Mouse (Mus musculus) lung, embryonic 16.5 days (tissue): Measurements from ENCODE around the gene Chd9. TPM values are rescaled to one million over a fixed set of nuclear protein-coding genes. Genes with fewer than 3 reads are reported as not detected.
"Not testable (repeated sequence)": the region's sequence is repeated elsewhere in the genome, so short reads cannot be mapped to it uniquely, and the experiment has no call there.

Experiments
- ATAC-seq: fragments of 200-750 bp; cut with Nextera tagmentation; 2 replicates; pipeline ENCODE4 v1.8.0; 2017; ENCODE audit warnings: low read depth, mild to moderate bottlenecking, moderate library complexity
- H3K27ac ChIP-seq: fragments of 300-500 bp; sonication (generic); 2 replicates; pipeline ENCODE4 v1.5.1; 2014; ENCODE audit warnings: mild to moderate bottlenecking, control low read depth, low read length
- H3K27me3 ChIP-seq: fragments of 300-500 bp; sonication (generic); 2 replicates; pipeline ENCODE4 v1.6.1; 2014; ENCODE audit warnings: low read depth, low read length, mixed read lengths; ENCODE audit not compliant: control insufficient read depth, insufficient read depth
- H3K36me3 ChIP-seq: fragments of 300-500 bp; sonication (generic); 2 replicates; pipeline ENCODE4 v1.6.1; 2014; ENCODE audit warnings: low read length; ENCODE audit not compliant: control insufficient read depth, insufficient read depth
- H3K4me1 ChIP-seq: fragments of 300-500 bp; sonication (generic); replicated peaks from 2 replicates; pipeline ENCODE4 v1.6.1; 2014; ENCODE audit warnings: low read length, mixed read lengths; ENCODE audit not compliant: control insufficient read depth, insufficient read depth
- H3K4me2 ChIP-seq: fragments of 300-500 bp; sonication (generic); 2 replicates; pipeline ENCODE4 v1.6.1; 2014; ENCODE audit warnings: low read depth, low read length, control low read depth
- H3K4me3 ChIP-seq: fragments of 300-500 bp; sonication (generic); 2 replicates; pipeline ENCODE4 v1.5.1; 2014; ENCODE audit warnings: mild to moderate bottlenecking, low read length, control low read depth
- H3K9ac ChIP-seq: fragments of 300-500 bp; sonication (generic); 2 replicates; pipeline ENCODE4 v1.6.1; 2014; ENCODE audit warnings: low read length, control low read depth
- H3K9me3 ChIP-seq: fragments of 300-500 bp; sonication (generic); 2 replicates; pipeline ENCODE4 v1.6.1; 2016; ENCODE audit warnings: low read length; ENCODE audit not compliant: control insufficient read depth
- WGBS: fragments of 180-500 bp; shearing (Covaris S2); extraction: QIAGEN DNeasy Blood & Tissue Kit; methylation state at CpG from one replicate; pipeline ENCODE4 v1.1.7; 2014; 5-methylcytosine and 5-hydroxymethylcytosine counted together
- polyA plus RNA-seq: library from polyadenylated mRNA; unstranded; fragments of >200 nt; fragmentation: Nextera tagmentation; extraction: Ambion mirVana; gene quantifications from 2 replicates; pipeline ENCODE4 v1.2.1, GENCODE M21; 2015

The Chd9 gene
- polyA plus RNA-seq, 1 experiment from 2014 or later: 95.9 TPM

GRCm38 (mm10) chr8:90876722-90877429 lies 48.7 kb downstream of the Chd9 start:
- Histone ChIP-seq H3K36me3 (no peaks in the 10 kb centered on the region), H3K27ac (peak overlapping the region; percentile 87)

DNA sequence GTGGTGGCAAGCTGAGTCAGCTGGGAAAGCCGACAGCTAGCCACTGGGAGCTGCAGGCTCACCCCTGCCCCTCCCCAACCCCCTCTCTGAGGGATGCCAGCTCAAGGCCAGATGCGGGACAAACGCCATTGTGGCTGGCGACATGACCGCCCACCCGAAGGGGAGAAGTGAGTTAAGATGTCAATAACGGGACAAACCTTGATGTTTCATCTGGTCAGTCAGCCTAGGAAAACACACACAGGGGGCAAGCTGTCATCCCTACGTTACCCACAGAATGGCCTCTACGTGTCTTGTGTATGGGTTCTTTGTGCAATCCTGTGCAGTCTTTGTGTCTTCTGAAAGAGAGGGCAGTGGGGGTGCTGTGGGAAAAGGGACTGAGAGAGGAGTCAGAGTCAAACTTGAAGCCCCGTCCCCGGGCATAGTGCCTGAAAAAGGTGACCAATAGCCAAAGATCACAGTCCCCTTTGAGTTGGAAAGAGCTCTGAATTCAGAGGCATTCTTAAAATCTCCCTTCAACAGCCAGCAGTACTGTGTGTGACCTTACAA lies 49.4 kb downstream of the Chd9 start:
- Histone ChIP-seq H3K27ac (peak overlapping the region; percentile 87), H3K36me3 (no peaks in the 10 kb centered on the region), H3K4me3 (peak overlapping the region; percentile 58), H3K4me1 (peaks cover 18% of the 10 kb centered on the region), H3K27me3 (no peaks in the 10 kb centered on the region), H3K9me3 (no peaks in the 10 kb centered on the region), H3K4me2 (peak overlapping the region; percentile 90), H3K9ac (peak overlapping the region; percentile 76)
- ATAC-seq: peak; percentile 30; the same call in 1 of the 2 replicates
- 5% methylated on average over 11 of the region's 11 CpGs for WGBS

More at GRCm38 (mm10) chr8:90876722-90877429, 48.7 kb downstream of the Chd9 start:
- Histone ChIP-seq H3K4me3 (peak overlapping the region; percentile 58), H3K27me3 (no peaks in the 10 kb centered on the region), H3K4me1 (peaks cover 18% of the 10 kb centered on the region), H3K4me2 (peak overlapping the region; percentile 90), H3K9me3 (no peaks in the 10 kb centered on the region), H3K9ac (peak overlapping the region; percentile 76)
- WGBS: 2% methylated on average over 24 of the region's 24 CpGs
- peak; percentile 80 for ATAC-seq

DNA sequence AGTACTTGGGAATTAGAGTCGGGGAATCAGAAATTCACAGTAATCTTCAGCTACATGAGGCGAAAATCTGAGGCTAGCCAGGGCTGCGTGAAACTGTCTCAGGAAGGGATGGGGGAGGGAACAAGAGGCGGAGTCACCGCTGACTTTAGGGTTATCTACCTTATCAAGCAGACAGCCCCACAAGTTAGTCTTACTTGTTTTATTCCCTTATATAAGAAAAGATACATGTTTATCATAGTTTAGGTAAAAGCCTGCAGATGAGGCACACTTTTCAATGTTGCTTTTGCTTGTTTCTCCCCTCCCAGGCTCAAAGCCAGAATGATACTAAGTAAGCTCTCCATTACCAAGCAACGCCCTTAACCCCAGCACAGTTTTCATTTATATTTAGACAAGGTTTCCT lies 50.4 kb downstream of the Chd9 start:
- H3K9me3 ChIP-seq: no peaks in the 10 kb centered on the region
- no peak overlapping the region for H3K4me2 ChIP-seq
- peaks cover 18% of the 10 kb centered on the region for H3K4me1 ChIP-seq
- WGBS: 79% methylated on average over 6 of the region's 6 CpGs
- no peak for ATAC-seq
- H3K4me3 ChIP-seq: no peak overlapping the region
- no peaks in the 10 kb centered on the region for H3K27me3 ChIP-seq
- no peaks in the 10 kb centered on the region for H3K36me3 ChIP-seq
- no peak overlapping the region for H3K27ac ChIP-seq
- H3K9ac ChIP-seq: no peak overlapping the region

GRCm38 (mm10) chr8:90880041-90880440 lies 51.9 kb downstream of the Chd9 start:
- ATAC-seq: no peak
- H3K27me3 ChIP-seq: no peaks in the 10 kb centered on the region
- WGBS: 59% methylated on average over 4 of the region's 4 CpGs
- no peaks in the 10 kb centered on the region for H3K36me3 ChIP-seq
- H3K4me2 ChIP-seq: no peak overlapping the region
- H3K4me3 ChIP-seq: no peak overlapping the region
- peaks cover 18% of the 10 kb centered on the region for H3K4me1 ChIP-seq
- H3K9ac ChIP-seq: no peak overlapping the region
- H3K9me3 ChIP-seq: no peaks in the 10 kb centered on the region
- no peak overlapping the region for H3K27ac ChIP-seq

DNA sequence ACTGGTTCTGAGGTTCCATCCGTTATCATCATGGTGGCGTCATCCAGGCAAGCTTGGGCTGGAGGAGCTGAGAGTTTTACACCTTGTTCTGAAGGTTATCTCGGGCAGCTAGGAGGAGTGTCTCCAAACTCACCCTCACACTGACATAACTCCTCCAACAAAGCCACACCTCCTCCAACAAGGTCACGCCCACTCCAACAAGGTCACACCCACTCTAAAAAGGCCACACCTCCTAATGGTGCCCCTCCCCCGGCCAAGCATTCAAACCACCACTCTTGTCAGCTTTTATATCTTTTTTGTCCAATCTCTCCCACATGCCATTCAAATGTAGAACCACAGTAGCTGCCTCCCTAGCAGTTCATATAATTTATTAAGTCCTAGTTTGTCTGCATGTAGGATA lies 53.0 kb downstream of the Chd9 start:
- Histone ChIP-seq H3K27ac (no peak overlapping the region), H3K27me3 (no peaks in the 10 kb centered on the region), H3K36me3 (no peaks in the 10 kb centered on the region), H3K4me2 (no peak overlapping the region), H3K9ac (no peak overlapping the region), H3K9me3 (no peaks in the 10 kb centered on the region), H3K4me1 (peaks cover 15% of the 10 kb centered on the region), H3K4me3 (no peak overlapping the region)
- 83% methylated on average over 5 of the region's 5 CpGs for WGBS
- no peak for ATAC-seq

DNA sequence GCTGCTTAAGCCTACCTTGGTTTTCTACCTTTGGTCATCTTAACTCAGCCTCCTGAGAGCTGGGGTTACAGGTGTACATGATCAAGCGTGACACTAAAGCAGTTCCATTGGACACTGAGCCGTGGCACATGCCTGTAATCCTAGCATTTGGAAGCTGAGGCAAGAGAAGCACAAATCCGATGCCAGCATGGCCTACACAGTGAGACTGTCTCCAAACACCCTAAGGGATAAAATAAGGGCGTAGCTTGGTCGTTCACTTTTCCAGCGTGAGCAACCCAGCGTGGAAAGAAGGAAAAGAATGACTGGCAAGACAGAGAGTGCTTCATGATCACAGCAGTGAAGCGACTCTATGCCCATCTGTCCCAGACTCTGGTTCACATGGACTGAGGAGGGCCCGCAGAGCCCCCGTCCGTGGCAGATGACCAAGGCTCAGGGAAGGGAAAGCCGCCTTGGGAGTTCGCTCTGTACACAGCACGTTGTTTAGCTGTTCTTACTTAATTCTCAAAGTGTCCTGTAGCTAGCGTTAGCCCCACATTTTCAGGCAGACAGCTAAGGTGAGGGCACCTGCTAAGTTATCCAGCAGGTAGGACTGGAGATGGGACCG lies 54.0 kb downstream of the Chd9 start:
- H3K4me1 ChIP-seq: peaks cover 7% of the 10 kb centered on the region
- H3K4me3 ChIP-seq: no peak overlapping the region
- H3K27me3 ChIP-seq: no peaks in the 10 kb centered on the region
- no peaks in the 10 kb centered on the region for H3K9me3 ChIP-seq
- H3K4me2 ChIP-seq: no peak overlapping the region
- no peak for ATAC-seq
- WGBS: 83% methylated on average over 16 of the region's 16 CpGs
- no peaks in the 10 kb centered on the region for H3K36me3 ChIP-seq
- H3K27ac ChIP-seq: no peak overlapping the region
- no peak overlapping the region for H3K9ac ChIP-seq

DNA sequence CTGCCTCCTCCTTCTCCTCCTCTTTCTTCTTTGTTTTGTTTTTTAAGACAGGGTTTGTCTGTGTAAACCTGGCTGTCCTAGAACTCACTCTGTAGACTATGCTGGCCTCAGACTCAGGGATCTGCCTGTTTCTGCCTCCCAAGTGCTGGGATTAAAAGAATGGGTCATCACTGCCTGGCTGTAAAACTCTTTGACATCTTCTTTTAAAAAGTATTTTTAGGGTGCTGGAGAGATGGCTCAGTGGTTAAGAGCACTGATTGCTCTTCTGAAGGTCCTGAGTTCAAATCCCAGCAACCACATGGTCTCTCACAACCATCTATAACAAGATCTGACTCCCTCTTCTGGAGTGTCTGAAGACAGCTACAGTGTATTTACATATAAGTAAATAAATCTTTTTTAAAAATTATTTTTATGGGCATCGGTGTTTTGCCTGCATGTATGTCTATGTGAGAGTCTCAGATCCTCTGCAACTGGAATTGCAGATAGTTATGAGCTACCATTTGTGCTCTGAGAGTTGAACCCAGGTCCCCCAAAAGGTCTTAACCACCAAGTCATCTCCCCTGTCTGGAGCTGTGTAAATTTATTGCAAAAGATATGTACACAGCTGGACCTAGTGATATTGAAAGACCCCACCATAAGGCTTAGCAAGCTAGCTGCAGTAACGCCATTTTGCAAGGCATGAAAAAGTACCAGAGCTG lies 57.7 kb downstream of the Chd9 start:
- H3K27ac ChIP-seq: no peak overlapping the region
- no peak overlapping the region for H3K4me3 ChIP-seq
- H3K36me3 ChIP-seq: no peaks in the 10 kb centered on the region
- no peaks in the 10 kb centered on the region for H3K9me3 ChIP-seq
- no peak overlapping the region for H3K9ac ChIP-seq
- H3K4me2 ChIP-seq: no peak overlapping the region
- H3K4me1 ChIP-seq: no peaks in the 10 kb centered on the region
- WGBS: 59% methylated on average over 2 of the region's 2 CpGs
- peak; percentile 31; the same call in 1 of the 2 replicates for ATAC-seq
- no peaks in the 10 kb centered on the region for H3K27me3 ChIP-seq

GRCm38 (mm10) chr8:90886369-90886712 lies 58.2 kb downstream of the Chd9 start:
- not testable (repeated sequence) for H3K9me3 ChIP-seq, H3K4me3 ChIP-seq, H3K36me3 ChIP-seq, H3K27me3 ChIP-seq, H3K27ac ChIP-seq, H3K4me1 ChIP-seq, H3K4me2 ChIP-seq, ATAC-seq, H3K9ac ChIP-seq
- no CpG with 5 or more reads among the region's 15 CpGs for WGBS

GRCm38 (mm10) chr8:90887328-90887727 lies 59.2 kb downstream of the Chd9 start:
- H3K9me3 ChIP-seq, H3K4me2 ChIP-seq, H3K27me3 ChIP-seq, H3K9ac ChIP-seq, H3K27ac ChIP-seq, H3K36me3 ChIP-seq, H3K4me1 ChIP-seq: not testable (repeated sequence)
- no CpG with 5 or more reads among the region's 20 CpGs for WGBS
- ATAC-seq: peak; percentile 52; the same call in 1 of the 2 replicates
- peak overlapping the region; percentile 38 for H3K4me3 ChIP-seq
